8 mouse cellular contexts compared by ENCODE assay signal in the genomic region with DNA sequence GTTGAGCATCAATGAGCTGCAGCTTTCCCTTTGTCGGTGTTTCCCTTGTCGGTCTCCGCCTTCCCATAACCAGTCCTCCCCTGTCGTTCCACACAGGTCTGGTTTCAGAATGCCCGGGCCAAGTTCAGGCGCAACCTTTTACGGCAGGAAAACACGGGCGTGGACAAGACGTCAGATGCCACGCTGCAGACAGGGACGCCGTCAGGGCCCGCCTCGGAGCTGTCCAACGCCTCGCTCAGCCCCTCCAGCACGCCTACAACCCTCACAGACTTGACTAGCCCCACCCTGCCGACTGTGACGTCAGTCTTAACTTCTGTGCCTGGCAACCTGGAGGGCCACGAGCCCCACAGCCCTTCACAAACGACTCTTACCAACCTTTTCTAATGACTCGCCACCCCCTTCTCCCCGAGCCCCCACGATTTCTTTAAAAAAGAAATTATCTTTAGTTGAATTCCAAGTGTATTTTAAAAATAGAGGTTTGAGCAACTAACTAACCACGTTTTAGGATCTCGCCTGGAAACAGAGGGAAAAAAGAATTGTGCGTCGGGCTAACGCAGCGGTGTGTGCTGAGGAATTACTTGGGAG. TPM values are rescaled to one million over a fixed set of nuclear protein-coding genes. Genes with fewer than 3 reads are reported as not detected.
DNase-seq lines count a peak whose midpoint lies in the region; ATAC-seq lines count a peak whose summit lies in the region.

No protein-coding gene starts in this region.

- WGBS in embryonic facial prominence, embryonic 13.5 days: 6% methylated on average over 31 of the region's 31 CpGs
- WGBS in hindbrain, embryonic 14.5 days: 8% methylated on average over 31 of the region's 31 CpGs
- 10% methylated on average over 31 of the region's 31 CpGs for WGBS in midbrain, embryonic 14.5 days

- no peaks in the 10 kb centered on the region for H3K36me3 ChIP-seq in embryonic facial prominence, embryonic 13.5 days
- no peaks in the 10 kb centered on the region for H3K36me3 ChIP-seq in hindbrain, embryonic 14.5 days (replicated peaks; ENCODE audit: control insufficient read depth, insufficient read depth)
- H3K36me3 ChIP-seq in midbrain, embryonic 14.5 days (ENCODE audit: control insufficient read depth, insufficient read depth, low read length): peaks cover 7% of the 10 kb centered on the region; the same call in 1 of the 2 replicates

- ATAC-seq in embryonic facial prominence, embryonic 13.5 days (ENCODE audit: insufficient number of reproducible peaks, insufficient read depth, low FRiP score, low TSS enrichment, low read depth): no peak
- no peak for ATAC-seq in hindbrain, embryonic 14.5 days (ENCODE audit: low FRiP score)
- ATAC-seq in midbrain, embryonic 14.5 days (ENCODE audit: low FRiP score, low TSS enrichment): no peak
- ATAC-seq in cerebellum, adult (ENCODE audit: insufficient number of reproducible peaks, low FRiP score, low TSS enrichment): no peak

- H3K4me1 ChIP-seq in embryonic facial prominence, embryonic 13.5 days: peaks cover 12% of the 10 kb centered on the region
- H3K4me1 ChIP-seq in hindbrain, embryonic 14.5 days (replicated peaks; ENCODE audit: control insufficient read depth, insufficient read depth, low read length): no peaks in the 10 kb centered on the region; the same call in 1 of the 2 replicates
- H3K4me1 ChIP-seq in midbrain, embryonic 14.5 days (ENCODE audit: control insufficient read depth, insufficient read depth, low read length): 0 out of 2 replicates have a peak, but pooled peaks cover 5% of the 10 kb centered on the region

- H3K4me3 ChIP-seq in embryonic facial prominence, embryonic 13.5 days: peak overlapping the region; percentile 36
- 0 out of 2 replicates have a peak overlapping the region, but pooled peaks have one; percentile 2 for H3K4me3 ChIP-seq in hindbrain, embryonic 14.5 days (replicated peaks; ENCODE audit: low read length)
- no peak overlapping the region for H3K4me3 ChIP-seq in midbrain, embryonic 14.5 days (replicated peaks; ENCODE audit: low read depth, low read length)

- H3K4me2 ChIP-seq in embryonic facial prominence, embryonic 13.5 days: peak overlapping the region; percentile 60
- H3K4me2 ChIP-seq in hindbrain, embryonic 14.5 days (replicated peaks): peak overlapping the region; percentile 24
- H3K4me2 ChIP-seq in midbrain, embryonic 14.5 days (ENCODE audit: low read length): peak overlapping the region; percentile 22; the same call in 1 of the 2 replicates

- 0 out of 2 replicates have a peak overlapping the region, but pooled peaks have one; percentile 46 for H3K9ac ChIP-seq in embryonic facial prominence, embryonic 13.5 days
- H3K9ac ChIP-seq in hindbrain, embryonic 14.5 days: no peak overlapping the region
- no peak overlapping the region for H3K9ac ChIP-seq in midbrain, embryonic 14.5 days (replicated peaks; ENCODE audit: low read length)

- peaks cover 86% of the 10 kb centered on the region for H3K27me3 ChIP-seq in embryonic facial prominence, embryonic 13.5 days
- peaks cover 94% of the 10 kb centered on the region for H3K27me3 ChIP-seq in hindbrain, embryonic 14.5 days (ENCODE audit: control insufficient read depth, insufficient read depth, low read length)
- H3K27me3 ChIP-seq in midbrain, embryonic 14.5 days (ENCODE audit: control insufficient read depth, insufficient read depth, low read length): peaks cover 72% of the 10 kb centered on the region

- DNase-seq in urinary bladder, postnatal 14 days (ENCODE audit: low spot score): peak; percentile 45
- DNase-seq in urinary bladder, adult 2 months (ENCODE audit: low spot score): no peak
- no peak for DNase-seq in hindbrain, embryonic 14.5 days (ENCODE audit: low spot score)
- peak; percentile 59 for DNase-seq in liver
- peak; percentile 61 for DNase-seq in midbrain, embryonic 14.5 days
- peak; percentile 68 for DNase-seq in yolk sac, embryonic 10.5 days (ENCODE audit: low spot score)

- no peak overlapping the region for H3K27ac ChIP-seq in embryonic facial prominence, embryonic 13.5 days
- no peak overlapping the region for H3K27ac ChIP-seq in hindbrain, embryonic 14.5 days
- no peak overlapping the region for H3K27ac ChIP-seq in midbrain, embryonic 14.5 days (replicated peaks; ENCODE audit: low read depth, low read length)

- no peaks in the 10 kb centered on the region for H3K9me3 ChIP-seq in embryonic facial prominence, embryonic 13.5 days
- H3K9me3 ChIP-seq in hindbrain, embryonic 14.5 days (ENCODE audit: control insufficient read depth, low read length): no peaks in the 10 kb centered on the region
- H3K9me3 ChIP-seq in midbrain, embryonic 14.5 days (ENCODE audit: control insufficient read depth, low read length): no peaks in the 10 kb centered on the region

RNA-seq across cellular contexts. Expression of a gene that starts 29.8 kb away (rescaled TPM):
- 0.12 TPM in 1 of 2 replicates, not detected in the other for polyA plus RNA-seq in urinary bladder, adult 2 months (2012; rRNA removed)
- 10.0 and 17.8 TPM in 2 replicates for polyA plus RNA-seq in embryonic facial prominence, embryonic 13.5 days (2015; fragmentation: Nextera tagmentation; extraction: Ambion mirVana)
- polyA plus RNA-seq in hindbrain, embryonic 14.5 days (2014; fragmentation: Nextera tagmentation; extraction: Ambion mirVana): 13.2 and 18.7 TPM in 2 replicates
- polyA plus RNA-seq in midbrain, embryonic 14.5 days (2014; fragmentation: Nextera tagmentation; extraction: Ambion mirVana): 47.8 and 68.9 TPM in 2 replicates

Comparison
In these comparisons a context has a peak if more than half of its experiments do, and no peak if none do; other contexts are left out.
1. DNase-seq: peak in urinary bladder, postnatal 14 days (single experiment), liver (single experiment), midbrain, embryonic 14.5 days (single experiment) and yolk sac, embryonic 10.5 days (single experiment); none in urinary bladder, adult 2 months (single experiment) and hindbrain, embryonic 14.5 days (single experiment).
2. Peak in every context shown above with its lines, with median percentiles within 50 percentile points of each other: H3K4me2 ChIP-seq.